Mouse (Mus musculus) cerebellum, postnatal 25 days (tissue): Measurements from ENCODE around the gene Tmem128.

Experiments used
- DNase-seq, 2 experiments: peaks; one replicate each; pipeline ENCODE4 v3.0.0; 2021; ENCODE audit warnings: mixed read lengths in 2 of 2

Tmem128 gene

GRCm38 (mm10) chr5:38277936-38278600, 18.1 kb downstream of the Tmem128 start:
- DNase-seq, result no peak

DNA sequence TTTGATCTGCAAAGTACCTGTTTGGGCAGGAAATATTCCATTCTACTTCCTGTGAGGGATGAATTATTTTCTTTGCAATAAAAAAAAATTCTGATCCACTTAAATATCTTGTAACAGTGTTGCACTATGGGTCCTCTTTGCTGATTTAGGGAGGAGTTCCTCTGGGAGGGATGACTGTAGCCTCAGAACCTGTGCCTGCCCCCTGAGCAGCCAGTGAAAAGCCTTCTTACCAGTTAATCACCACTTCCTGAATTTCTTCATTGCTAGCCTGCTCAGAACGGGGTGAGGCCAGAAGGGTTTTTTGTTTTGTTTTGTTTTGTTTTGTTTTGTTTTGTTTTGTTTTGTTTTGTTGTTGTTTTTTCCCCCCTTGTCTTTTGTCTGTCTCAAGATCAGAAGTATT, 20.1 kb downstream of the Tmem128 start:
- no peak for DNase-seq

GRCm38 (mm10) chr5:38285724-38286123, 25.7 kb downstream of the Tmem128 start:
- DNase-seq, result no peak

DNA sequence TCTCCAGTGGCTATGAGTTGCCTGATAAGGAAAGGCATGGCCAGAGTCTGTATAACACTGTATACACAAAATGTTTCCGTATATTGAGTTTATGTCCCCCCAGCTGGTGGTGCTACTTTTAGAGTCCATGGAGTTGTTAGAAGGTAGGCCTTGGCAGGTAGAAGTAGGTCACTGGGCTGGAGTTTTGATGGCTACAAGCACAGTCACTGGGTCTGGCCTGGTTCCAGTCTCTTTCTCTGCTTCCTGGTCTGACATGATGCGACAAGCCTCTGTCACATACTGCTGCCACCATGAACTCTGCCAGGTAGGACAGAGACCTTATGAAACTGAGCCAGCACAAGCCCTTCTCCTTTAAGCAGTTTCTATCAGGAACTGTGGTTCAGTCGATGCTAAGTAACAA, 28.5 kb downstream of the Tmem128 start:
- no peak for DNase-seq

DNA sequence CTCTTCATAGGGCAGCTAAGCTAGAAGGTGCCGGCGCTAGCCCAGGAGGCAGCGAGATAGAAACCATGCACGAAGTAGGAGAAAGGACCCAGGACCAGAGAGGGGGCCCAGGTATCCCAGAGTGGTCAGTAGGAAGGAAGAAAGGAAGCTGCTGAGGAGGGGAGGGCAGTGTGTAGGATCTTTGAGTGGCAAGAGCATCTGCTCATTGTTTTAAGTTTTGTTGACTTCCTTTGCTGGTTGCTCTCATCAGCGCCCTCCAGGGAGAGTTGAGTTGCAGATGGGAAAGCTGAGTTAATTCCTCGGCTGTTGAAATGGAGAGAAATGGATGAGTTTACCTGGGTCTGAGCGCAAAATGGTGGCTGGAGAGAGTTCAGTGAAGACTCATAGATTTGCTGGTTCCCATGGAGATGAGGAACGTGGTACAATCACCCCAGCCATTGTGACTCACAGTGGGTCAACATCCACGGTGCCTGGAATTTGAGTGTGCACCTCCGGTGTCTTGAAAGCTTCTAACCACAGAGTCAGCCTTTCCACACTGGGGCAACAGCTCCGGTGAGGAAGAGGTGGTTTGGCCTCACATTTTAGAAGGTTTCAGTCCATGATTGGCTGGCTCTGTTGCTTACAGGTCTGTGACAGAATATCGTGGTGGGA, 41.9 kb downstream of the Tmem128 start:
- DNase-seq, result no peak

GRCm38 (mm10) chr5:38302651-38303050, 42.7 kb downstream of the Tmem128 start:
- DNase-seq, result no peak

DNA sequence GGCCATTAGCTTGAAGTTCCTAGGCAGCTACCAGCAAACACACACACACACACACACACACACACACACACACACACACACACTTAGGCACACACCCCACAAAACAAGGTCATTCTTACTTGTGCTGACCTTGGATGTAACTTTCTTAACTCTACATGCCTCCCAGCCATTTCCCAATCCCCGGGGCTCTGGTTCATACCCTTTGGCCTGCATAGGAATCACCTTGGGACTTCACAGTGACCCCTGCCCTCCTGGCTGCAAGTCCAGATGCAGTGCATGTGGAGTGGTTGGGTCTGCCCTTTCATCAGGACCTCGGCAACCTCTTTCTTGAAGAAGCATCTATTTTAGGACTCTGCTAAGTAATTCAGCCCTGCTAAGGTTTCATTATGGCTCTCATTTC, 45.3 kb downstream of the Tmem128 start:
- DNase-seq, result no peak

- peak; percentile 95 to 96 for DNase-seq
These were observed 47.5 kb downstream of the Tmem128 start for GRCm38 (mm10) chr5:38307255-38308101.

GRCm38 (mm10) chr5:38308873-38309272, 48.9 kb downstream of the Tmem128 start:
- peak; percentile 53 to 77 for DNase-seq

DNA sequence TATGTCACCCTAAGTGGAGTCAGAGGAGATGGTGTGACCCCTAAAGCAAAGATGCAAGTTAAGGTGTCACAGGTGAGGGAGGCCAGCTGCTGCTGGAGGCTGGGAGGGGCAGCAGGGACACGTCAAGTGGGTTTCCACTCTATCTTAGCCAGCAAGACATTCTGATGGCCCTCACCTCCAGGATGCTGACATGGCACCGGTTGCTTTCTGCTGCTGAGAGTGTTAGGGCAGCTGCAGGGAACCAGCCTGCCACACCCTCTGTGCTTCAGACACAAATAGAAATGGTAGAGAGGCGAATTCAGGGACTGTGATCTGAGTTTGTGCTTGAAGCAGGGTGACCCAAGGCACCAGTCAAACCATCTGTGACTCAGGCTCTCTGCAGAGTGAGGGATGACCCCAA, 49.8 kb downstream of the Tmem128 start:
- DNase-seq, result no peak
